Mouse (Mus musculus) gastrocnemius, adult 2 months (tissue): ENCODE measurements around the gene Abhd15. TPM values are rescaled to one million over a fixed set of nuclear protein-coding genes. Genes with fewer than 3 reads are reported as not detected.

Experiments
- DNase-seq: peaks from one replicate; pipeline ENCODE4 v3.0.0; 2022
- H3K27ac ChIP-seq: fragments of 200-600 bp; 2 replicates; pipeline ENCODE4 v1.8.1; 2022; ENCODE audit warnings: mild to moderate bottlenecking
- H3K4me3 ChIP-seq: fragments of 200-600 bp; 2 replicates; pipeline ENCODE4 v1.8.1; 2022; ENCODE audit warnings: mild to moderate bottlenecking, moderate library complexity
- CTCF ChIP-seq: fragments of 200-600 bp; IDR thresholded peaks from 2 replicates; pipeline ENCODE4 v1.8.1; 2022; ENCODE audit warnings: antibody characterized with exemption, mild to moderate bottlenecking, moderate library complexity
- intact Hi-C: fragments of 180-260 bp; cut with DNase I; formaldehyde crosslinking; loops from one replicate; pipeline ENCODE4 v1.15.1; 2025
- long read RNA-seq, 2 experiments: library from polyadenylated mRNA; stranded (forward); transcript quantifications; one replicate each; pipeline ENCODE4 v2.0.0; 2021
- total RNA-seq, 2 experiments: library from RNA; stranded (reverse); gene quantifications; 2 replicates each; pipeline ENCODE4 v1.2.3; 2021

The Abhd15 gene
- total RNA-seq, result under 1 TPM; 0.18 to 0.50 TPM
- long read RNA-seq, experiment 1, partial matches to known transcripts, result 0 of 16 reads
- long read RNA-seq, experiment 1, other reads (novel, unspliced or antisense), result 16 of 16 reads
- long read RNA-seq, experiment 2, partial matches to known transcripts, result 0 of 9 reads
- long read RNA-seq, experiment 2, other reads (novel, unspliced or antisense), result 9 of 9 reads

GRCm38 (mm10) chr11:77514832-77515636, at the start of gene Abhd15:
TSS of gene Abhd15 (plus strand) at chr11:77515121.
- H3K4me3 ChIP-seq, result peak within 1 kb of the TSS; percentile 82
- DNase-seq, result peak; percentile 90
- TF ChIP-seq CTCF, result no peak
- H3K27ac ChIP-seq, result peak within 1 kb of the TSS; percentile 94
- intact Hi-C loops, result loop anchor here (5.0 to 10.0 kb wide), 2 partner anchors 92 to 280 kb away; partner anchors contain the start of gene Taok1

- no peak for DNase-seq
- Histone ChIP-seq H3K27ac (peak overlapping the region; percentile 68), H3K4me3 (peak overlapping the region; percentile 59)
- no peak for TF ChIP-seq CTCF
- intact Hi-C loops, result loop anchor here (5.0 to 10.0 kb wide), 3 partner anchors 36 to 372 kb away; no protein-coding TSS in a partner anchor
These were observed 48.4 kb upstream of the Abhd15 start for GRCm38 (mm10) chr11:77466544-77466943.

- peak overlapping the region; percentile 68 for H3K27ac ChIP-seq
- DNase-seq, result peak; percentile 87
- H3K4me3 ChIP-seq, result peak overlapping the region; percentile 59
- peak; percentile 87 for TF ChIP-seq CTCF
- intact Hi-C loops, result loop anchor here (5.0 to 10.0 kb wide), 3 partner anchors 35 to 372 kb away; no protein-coding TSS in a partner anchor
These were observed 47.8 kb upstream of the Abhd15 start for GRCm38 (mm10) chr11:77467157-77467556.

- intact Hi-C loops, result loop anchor here (5.0 to 10.0 kb wide), 3 partner anchors 35 to 373 kb away; no protein-coding TSS in a partner anchor
- peak; percentile 87 for DNase-seq
These were observed 47.1 kb upstream of the Abhd15 start for GRCm38 (mm10) chr11:77467784-77468183.

GRCm38 (mm10) chr11:77468397-77468796, 46.5 kb upstream of the Abhd15 start:
- Histone ChIP-seq H3K4me3 (no peak overlapping the region), H3K27ac (no peak overlapping the region)
- intact Hi-C loops, result loop anchor here (5.0 to 10.0 kb wide), 3 partner anchors 34 to 374 kb away; no protein-coding TSS in a partner anchor
- DNase-seq, result no peak
- TF ChIP-seq CTCF, result no peak

More at GRCm38 (mm10) chr11:77467784-77468183, 47.1 kb upstream of the Abhd15 start:
- Histone ChIP-seq H3K4me3 (peak overlapping the region; percentile 59), H3K27ac (peak overlapping the region; percentile 68)
- TF ChIP-seq CTCF, result peak; percentile 87

GRCm38 (mm10) chr11:77471407-77471806, 43.5 kb upstream of the Abhd15 start:
- no peak for TF ChIP-seq CTCF
- no peak overlapping the region for H3K4me3 ChIP-seq
- intact Hi-C loops, result no loop called here
- H3K27ac ChIP-seq, result no peak overlapping the region
- DNase-seq, result no peak

GRCm38 (mm10) chr11:77472775-77473174, 42.1 kb upstream of the Abhd15 start:
- DNase-seq, result no peak
- intact Hi-C loops, result no loop called here
- H3K4me3 ChIP-seq, result no peak overlapping the region
- TF ChIP-seq CTCF, result no peak
- H3K27ac ChIP-seq, result no peak overlapping the region

GRCm38 (mm10) chr11:77476216-77476615, 38.7 kb upstream of the Abhd15 start:
- no peak for TF ChIP-seq CTCF
- intact Hi-C loops, result no loop called here
- H3K4me3 ChIP-seq, result no peak overlapping the region
- no peak overlapping the region for H3K27ac ChIP-seq
- DNase-seq, result peak; percentile 61

DNA sequence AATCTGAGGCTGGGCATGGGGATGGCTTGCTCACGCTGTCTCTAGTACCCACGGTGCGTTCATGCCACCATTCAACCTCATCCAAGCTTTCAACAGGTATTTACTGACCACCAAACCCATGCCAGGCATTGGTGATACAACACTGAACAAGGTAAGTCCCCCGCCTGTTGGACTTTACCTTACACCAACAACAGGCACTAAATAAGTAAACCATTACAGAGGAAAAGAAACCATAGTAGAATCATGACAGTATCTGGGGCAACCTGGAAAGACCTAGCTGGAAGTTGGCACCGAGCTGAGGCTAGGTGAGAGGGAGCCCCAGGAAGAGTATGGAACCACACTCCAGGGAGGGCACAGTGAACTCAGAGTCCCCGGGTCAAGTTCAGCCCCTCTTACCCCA, 38.0 kb upstream of the Abhd15 start:
- Histone ChIP-seq H3K4me3 (no peak overlapping the region), H3K27ac (no peak overlapping the region)
- DNase-seq, result no peak
- TF ChIP-seq CTCF, result no peak
- intact Hi-C loops, result no loop called here

DNA sequence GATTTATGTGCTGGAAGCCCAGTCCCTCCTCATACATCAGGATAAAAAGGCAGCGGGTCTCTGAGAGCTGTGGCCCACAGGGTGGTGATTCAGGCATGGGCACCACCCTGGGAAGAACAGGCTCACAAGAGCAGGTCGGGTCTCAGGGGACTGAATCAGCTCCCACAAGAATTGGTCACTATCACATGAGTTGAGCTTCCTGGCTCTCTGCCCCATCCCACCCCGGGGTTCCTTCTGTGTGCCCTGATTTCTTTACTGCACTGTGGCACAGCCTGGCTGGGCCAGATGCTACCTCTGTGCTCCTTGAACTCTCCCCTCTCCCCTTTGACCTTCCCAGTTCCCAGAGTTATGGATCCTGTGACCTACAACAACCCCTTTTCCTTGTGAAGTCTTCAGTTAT, 31.9 kb upstream of the Abhd15 start:
- Histone ChIP-seq H3K27ac (no peak overlapping the region), H3K4me3 (no peak overlapping the region)
- TF ChIP-seq CTCF, result no peak
- intact Hi-C loops, result no loop called here
- DNase-seq, result no peak

DNA sequence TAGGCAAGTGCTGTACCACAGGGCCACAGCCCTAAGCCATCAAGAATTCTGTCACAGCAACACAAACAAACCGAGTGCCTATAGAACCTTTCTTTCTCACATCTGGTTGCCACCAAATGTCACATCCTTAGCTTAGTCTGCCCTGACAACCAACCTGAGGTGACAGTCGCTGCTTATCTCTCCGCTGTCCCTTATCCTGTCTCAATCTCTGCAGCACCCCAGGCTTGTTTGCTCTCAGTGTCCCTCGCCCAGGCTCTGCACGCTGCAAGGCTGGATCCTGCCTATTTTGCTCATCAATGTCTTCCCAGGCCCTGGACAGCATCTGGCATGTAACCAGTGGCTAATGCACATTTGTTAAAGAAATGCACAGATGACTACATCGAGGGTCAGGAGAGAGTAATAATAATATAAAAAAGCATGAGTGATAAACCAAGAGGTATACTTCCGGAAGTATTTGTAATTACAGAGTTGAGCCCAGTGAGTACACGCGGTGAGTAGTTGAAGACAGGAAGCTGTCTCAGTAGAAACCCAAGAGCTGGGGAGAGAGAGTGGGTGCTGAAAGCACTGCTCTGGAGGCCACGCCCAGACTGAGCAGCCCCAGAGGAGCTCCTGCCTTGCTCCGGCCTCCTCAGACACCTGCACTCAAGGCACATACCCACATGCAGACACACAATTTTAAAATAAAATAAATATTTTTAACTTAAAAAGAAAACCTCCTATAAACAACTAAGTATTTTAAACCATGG, 31.2 kb upstream of the Abhd15 start:
- intact Hi-C loops, result no loop called here
- DNase-seq, result no peak
- TF ChIP-seq CTCF, result no peak

GRCm38 (mm10) chr11:77485229-77485628, 29.7 kb upstream of the Abhd15 start:
- Histone ChIP-seq H3K27ac (no peak overlapping the region), H3K4me3 (no peak overlapping the region)
- intact Hi-C loops, result no loop called here
- DNase-seq, result no peak
- no peak for TF ChIP-seq CTCF

More for the DNA sequence above, 31.2 kb upstream of the Abhd15 start:
- Histone ChIP-seq H3K27ac (no peak overlapping the region), H3K4me3 (no peak overlapping the region)
